Mouse (Mus musculus): ENCODE measurements around the gene Trmu. TPM values are rescaled to one million over a fixed set of nuclear protein-coding genes. Genes with fewer than 3 reads are reported as not detected.
A peak's percentile ranks its signal among the peaks of the same experiment; 100 is the strongest.

The Trmu gene
- total RNA-seq, 1 experiment, result 30.4 TPM

- in situ Hi-C loops (cut with MboI; ENCODE audit: low sequenced_read_pairs in 2 of 2, unreplicated experiment in 2 of 2), result loop anchor here (5.0 to 25.0 kb wide), 4 partner anchors 125 to 227 kb away; partner anchors contain the start of gene Celsr1 (in 1 of the 2)
- H3K4me3 ChIP-seq (ENCODE audit: insufficient read depth in 1 of 2, low read depth in 1 of 2, low read length in 2 of 2, poor library complexity in 1 of 2, severe bottlenecking in 1 of 2), result no peak overlapping the region
- peaks cover 0 to 2% of the 10 kb centered on the region in 2 experiments; a peak in 1 of 4 replicates for H3K4me1 ChIP-seq (ENCODE audit: control insufficient read depth in 2 of 2, insufficient read depth in 2 of 2, low read length in 2 of 2, poor library complexity in 1 of 2)
- no peak for TF ChIP-seq ZC3H11A (IDR thresholded peaks at IDR 0.05; ENCODE audit: borderline replicate concordance, low read depth, low read length)
- TF ChIP-seq MAFK (IDR thresholded peaks at IDR 0.05; ENCODE audit: insufficient read depth, low read depth, low read length), result no peak
- TF ChIP-seq CHD2 (IDR thresholded peaks at IDR 0.05; ENCODE audit: low read depth, low read length), result no peak
- TF ChIP-seq ZNF384 (IDR thresholded peaks at IDR 0.05; ENCODE audit: low read depth, low read length), result no peak
- no peak for TF ChIP-seq HCFC1 (IDR thresholded peaks at IDR 0.05; ENCODE audit: borderline replicate concordance, insufficient read depth, low read length)
- no peak overlapping the region for H3K9ac ChIP-seq (ENCODE audit: insufficient read depth, low read depth, low read length, poor library complexity, severe bottlenecking)
- no peaks in the 10 kb centered on the region for H3K36me3 ChIP-seq (ENCODE audit: control insufficient read depth, insufficient read depth, low read length, poor library complexity, severe bottlenecking)
- H3K9me3 ChIP-seq (ENCODE audit: control insufficient read depth, insufficient read depth, low read depth, low read length), result no peaks in the 10 kb centered on the region
- H3K27ac ChIP-seq (ENCODE audit: insufficient read depth, low read depth, low read length, poor library complexity, severe bottlenecking), result no peak overlapping the region
- DNase-seq (ENCODE audit: low read depth, low spot score), result no peak
These were observed 30.8 kb downstream of the Trmu start for GRCm38 (mm10) chr15:85909931-85910330.

- Histone ChIP-seq H3K27ac (ENCODE audit: insufficient read depth, low read depth, low read length, poor library complexity, severe bottlenecking) (no peak overlapping the region), H3K4me3 (ENCODE audit: insufficient read depth in 1 of 2, low read depth in 1 of 2, low read length in 2 of 2, poor library complexity in 1 of 2, severe bottlenecking in 1 of 2) (no peak overlapping the region), H3K9ac (ENCODE audit: insufficient read depth, low read depth, low read length, poor library complexity, severe bottlenecking) (no peak overlapping the region), H3K4me1 (ENCODE audit: control insufficient read depth in 2 of 2, insufficient read depth in 2 of 2, low read length in 2 of 2, poor library complexity in 1 of 2) (no peaks in the 10 kb centered on the region), H3K36me3 (ENCODE audit: control insufficient read depth, insufficient read depth, low read length, poor library complexity, severe bottlenecking) (no peaks in the 10 kb centered on the region), H3K9me3 (ENCODE audit: control insufficient read depth, insufficient read depth, low read depth, low read length) (no peaks in the 10 kb centered on the region)
- TF ChIP-seq HCFC1 (IDR thresholded peaks at IDR 0.05; ENCODE audit: borderline replicate concordance, insufficient read depth, low read length) (no peak), MAFK (IDR thresholded peaks at IDR 0.05; ENCODE audit: insufficient read depth, low read depth, low read length) (no peak), ZC3H11A (IDR thresholded peaks at IDR 0.05; ENCODE audit: borderline replicate concordance, low read depth, low read length) (peak; percentile 45; the same call in 1 of the 2 replicates), CHD2 (IDR thresholded peaks at IDR 0.05; ENCODE audit: low read depth, low read length) (no peak)
- peak; percentile 56 for DNase-seq (ENCODE audit: low read depth, low spot score)
- in situ Hi-C loops (cut with MboI; ENCODE audit: low sequenced_read_pairs in 2 of 2, unreplicated experiment in 2 of 2), result loop anchor here (5.0 to 25.0 kb wide), 4 partner anchors 121 to 224 kb away; partner anchors contain the start of gene Celsr1 (in 1 of the 2)
These were observed 34.5 kb downstream of the Trmu start for GRCm38 (mm10) chr15:85913605-85914004.

DNA sequence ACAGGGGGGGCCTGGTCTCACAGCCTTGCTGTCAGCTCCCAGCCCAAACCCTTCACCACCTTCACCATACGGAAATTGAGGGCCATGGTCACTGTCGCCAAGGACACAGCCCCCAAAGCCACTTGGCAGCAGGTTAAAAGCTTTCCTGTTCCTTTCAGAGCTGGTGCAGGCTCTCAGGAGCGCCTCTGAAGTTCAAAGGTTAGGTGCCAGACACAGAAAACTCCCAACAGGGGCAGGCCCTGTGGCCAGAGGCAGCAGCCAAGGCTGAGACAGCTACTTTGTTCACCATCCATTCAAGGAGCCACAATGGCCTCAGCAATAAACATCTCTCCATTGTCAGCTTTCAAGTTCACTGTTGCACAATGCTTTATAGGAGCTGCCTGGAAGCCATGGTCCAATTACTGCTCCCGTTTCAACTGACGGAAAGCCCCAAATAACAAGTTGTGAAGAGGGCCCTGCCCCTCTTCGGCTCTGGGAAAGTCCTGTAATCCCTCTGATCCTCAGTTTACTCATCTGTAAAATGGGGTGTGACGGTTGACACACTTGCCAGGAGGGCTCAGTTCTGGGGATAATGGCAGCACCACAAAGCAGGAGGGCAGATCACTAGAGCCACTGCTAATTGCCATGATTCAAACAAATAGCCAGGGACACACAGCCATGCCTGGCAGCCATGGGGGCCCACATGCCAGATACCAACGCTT, 40.2 kb downstream of the Trmu start:
- H3K4me1 ChIP-seq (ENCODE audit: control insufficient read depth in 2 of 2, insufficient read depth in 2 of 2, low read length in 2 of 2, poor library complexity in 1 of 2), result no peaks in the 10 kb centered on the region
- no peak overlapping the region for H3K27ac ChIP-seq (ENCODE audit: insufficient read depth, low read depth, low read length, poor library complexity, severe bottlenecking)

GRCm38 (mm10) chr15:85919892-85920248, 40.8 kb downstream of the Trmu start:
- no peak overlapping the region for H3K4me3 ChIP-seq (ENCODE audit: insufficient read depth in 1 of 2, low read depth in 1 of 2, low read length in 2 of 2, poor library complexity in 1 of 2, severe bottlenecking in 1 of 2)
- TF ChIP-seq HCFC1 (IDR thresholded peaks at IDR 0.05; ENCODE audit: borderline replicate concordance, insufficient read depth, low read length) (no peak), MAFK (IDR thresholded peaks at IDR 0.05; ENCODE audit: insufficient read depth, low read depth, low read length) (no peak), ZNF384 (IDR thresholded peaks at IDR 0.05; ENCODE audit: low read depth, low read length) (no peak), CHD2 (IDR thresholded peaks at IDR 0.05; ENCODE audit: low read depth, low read length) (no peak), ZC3H11A (IDR thresholded peaks at IDR 0.05; ENCODE audit: borderline replicate concordance, low read depth, low read length) (no peak)
- no peak for DNase-seq (ENCODE audit: low read depth, low spot score)
- H3K4me1 ChIP-seq (ENCODE audit: control insufficient read depth in 2 of 2, insufficient read depth in 2 of 2, low read length in 2 of 2, poor library complexity in 1 of 2), result no peaks in the 10 kb centered on the region
- in situ Hi-C loops (cut with MboI; ENCODE audit: low sequenced_read_pairs in 2 of 2, unreplicated experiment in 2 of 2), result loop anchor here (10.0 to 25.0 kb wide), 3 partner anchors 115 to 217 kb away; partner anchors contain the start of gene Celsr1 (in 1 of the 2)
- H3K9me3 ChIP-seq (ENCODE audit: control insufficient read depth, insufficient read depth, low read depth, low read length), result no peaks in the 10 kb centered on the region
- no peak overlapping the region for H3K9ac ChIP-seq (ENCODE audit: insufficient read depth, low read depth, low read length, poor library complexity, severe bottlenecking)
- no peaks in the 10 kb centered on the region; the same call in 1 of the 2 replicates for H3K36me3 ChIP-seq (ENCODE audit: control insufficient read depth, insufficient read depth, low read length, poor library complexity, severe bottlenecking)
- no peak overlapping the region for H3K27ac ChIP-seq (ENCODE audit: insufficient read depth, low read depth, low read length, poor library complexity, severe bottlenecking)

More for the DNA sequence above, 40.2 kb downstream of the Trmu start:
- no peak overlapping the region for H3K4me3 ChIP-seq (ENCODE audit: insufficient read depth in 1 of 2, low read depth in 1 of 2, low read length in 2 of 2, poor library complexity in 1 of 2, severe bottlenecking in 1 of 2)
- no peak overlapping the region for H3K9ac ChIP-seq (ENCODE audit: insufficient read depth, low read depth, low read length, poor library complexity, severe bottlenecking)
- in situ Hi-C loops (cut with MboI; ENCODE audit: low sequenced_read_pairs in 2 of 2, unreplicated experiment in 2 of 2), result loop anchor here (10.0 to 25.0 kb wide), 3 partner anchors 115 to 218 kb away; partner anchors contain the start of gene Celsr1 (in 1 of the 2)
- no peaks in the 10 kb centered on the region for H3K36me3 ChIP-seq (ENCODE audit: control insufficient read depth, insufficient read depth, low read length, poor library complexity, severe bottlenecking)
- TF ChIP-seq ZNF384 (IDR thresholded peaks at IDR 0.05; ENCODE audit: low read depth, low read length) (no peak), ZC3H11A (IDR thresholded peaks at IDR 0.05; ENCODE audit: borderline replicate concordance, low read depth, low read length) (no peak), CHD2 (IDR thresholded peaks at IDR 0.05; ENCODE audit: low read depth, low read length) (no peak), HCFC1 (IDR thresholded peaks at IDR 0.05; ENCODE audit: borderline replicate concordance, insufficient read depth, low read length) (no peak), MAFK (IDR thresholded peaks at IDR 0.05; ENCODE audit: insufficient read depth, low read depth, low read length) (no peak)
- DNase-seq (ENCODE audit: low read depth, low spot score), result no peak
- H3K9me3 ChIP-seq (ENCODE audit: control insufficient read depth, insufficient read depth, low read depth, low read length), result no peaks in the 10 kb centered on the region

Data from ES-E14 (cell line).